Mouse (Mus musculus): ENCODE data around the gene Bach2. TPM values are rescaled to one million over a fixed set of nuclear protein-coding genes. Genes with fewer than 3 reads are reported as not detected.

Gene Bach2
- polyA plus RNA-seq, 1 experiment, result 0.11 TPM

GRCm38 (mm10) chr4:32351236-32351635 lies 112.6 kb downstream of the Bach2 start:
- H3K27me3 ChIP-seq (ENCODE audit: control insufficient read depth, insufficient read depth, insufficient read length), result no peaks in the 10 kb centered on the region
- no peak overlapping the region for H3K4me3 ChIP-seq (ENCODE audit: insufficient read depth, poor library complexity, severe bottlenecking)
- no peaks in the 10 kb centered on the region for H3K79me3 ChIP-seq (ENCODE audit: low read depth)
- TF ChIP-seq FOSL1 (IDR thresholded peaks at IDR 0.05; ENCODE audit: insufficient read depth, low read length, poor library complexity, severe bottlenecking) (no peak), USF1 (IDR thresholded peaks at IDR 0.05; ENCODE audit: low read depth) (no peak), MYOD1 (IDR thresholded peaks at IDR 0.05; ENCODE audit: control insufficient read depth, insufficient read length, low read depth) (no peak), CTCF (IDR thresholded peaks at IDR 0.05; ENCODE audit: control insufficient read depth, insufficient read depth, insufficient read length) (no peak), MYOG (IDR thresholded peaks at IDR 0.05; ENCODE audit: control insufficient read depth, extremely low read depth, insufficient read length) (no peak), MAX (IDR thresholded peaks at IDR 0.05) (no peak)
- no peak overlapping the region for H3ac ChIP-seq (ENCODE audit: control insufficient read depth, insufficient read length, low read depth)
- no peaks in the 10 kb centered on the region for H3K36me3 ChIP-seq (ENCODE audit: control insufficient read depth, insufficient read depth)
- no peaks in the 10 kb centered on the region for H3K79me2 ChIP-seq (ENCODE audit: control insufficient read depth, insufficient read depth)

- no peaks in the 10 kb centered on the region for H3K36me3 ChIP-seq (ENCODE audit: control insufficient read depth, insufficient read depth)
- no peaks in the 10 kb centered on the region for H3K79me3 ChIP-seq (ENCODE audit: low read depth)
- no peak overlapping the region for H3K4me3 ChIP-seq (ENCODE audit: insufficient read depth, poor library complexity, severe bottlenecking)
- H3ac ChIP-seq (ENCODE audit: control insufficient read depth, insufficient read length, low read depth), result no peak overlapping the region
- no peaks in the 10 kb centered on the region for H3K79me2 ChIP-seq (ENCODE audit: control insufficient read depth, insufficient read depth)
- H3K27me3 ChIP-seq (ENCODE audit: control insufficient read depth, insufficient read depth, insufficient read length), result no peaks in the 10 kb centered on the region
- no peak for TF ChIP-seq CTCF (IDR thresholded peaks at IDR 0.05; ENCODE audit: control insufficient read depth, insufficient read depth, insufficient read length)
- no peak for TF ChIP-seq MAX (IDR thresholded peaks at IDR 0.05)
- TF ChIP-seq MYOD1 (IDR thresholded peaks at IDR 0.05; ENCODE audit: control insufficient read depth, insufficient read length, low read depth), result no peak
- no peak for TF ChIP-seq MYOG (IDR thresholded peaks at IDR 0.05; ENCODE audit: control insufficient read depth, extremely low read depth, insufficient read length)
- TF ChIP-seq USF1 (IDR thresholded peaks at IDR 0.05; ENCODE audit: low read depth), result no peak
- no peak for TF ChIP-seq CEBPB (IDR thresholded peaks at IDR 0.05; ENCODE audit: low read depth)
- no peak for TF ChIP-seq FOSL1 (IDR thresholded peaks at IDR 0.05; ENCODE audit: insufficient read depth, low read length, poor library complexity, severe bottlenecking)
Measured at GRCm38 (mm10) chr4:32351661-32352246, 113.2 kb downstream of the Bach2 start.

- Histone ChIP-seq H3ac (ENCODE audit: control insufficient read depth, insufficient read length, low read depth) (no peak overlapping the region), H3K27me3 (ENCODE audit: control insufficient read depth, insufficient read depth, insufficient read length) (no peaks in the 10 kb centered on the region), H3K79me2 (ENCODE audit: control insufficient read depth, insufficient read depth) (no peaks in the 10 kb centered on the region), H3K4me3 (ENCODE audit: insufficient read depth, poor library complexity, severe bottlenecking) (no peak overlapping the region), H3K79me3 (ENCODE audit: low read depth) (no peaks in the 10 kb centered on the region), H3K36me3 (ENCODE audit: control insufficient read depth, insufficient read depth) (no peaks in the 10 kb centered on the region)
- TF ChIP-seq CEBPB (IDR thresholded peaks at IDR 0.05; ENCODE audit: low read depth), result no peak
- TF ChIP-seq USF1 (IDR thresholded peaks at IDR 0.05; ENCODE audit: low read depth), result no peak
- TF ChIP-seq CTCF (IDR thresholded peaks at IDR 0.05; ENCODE audit: control insufficient read depth, insufficient read depth, insufficient read length), result no peak
- TF ChIP-seq FOSL1 (IDR thresholded peaks at IDR 0.05; ENCODE audit: insufficient read depth, low read length, poor library complexity, severe bottlenecking), result no peak
- no peak for TF ChIP-seq MYOG (IDR thresholded peaks at IDR 0.05; ENCODE audit: control insufficient read depth, extremely low read depth, insufficient read length)
- TF ChIP-seq MYOD1 (IDR thresholded peaks at IDR 0.05; ENCODE audit: control insufficient read depth, insufficient read length, low read depth), result no peak
- TF ChIP-seq MAX (IDR thresholded peaks at IDR 0.05), result no peak
Measured at GRCm38 (mm10) chr4:32352442-32352841, 113.8 kb downstream of the Bach2 start.

GRCm38 (mm10) chr4:32352842-32353241 lies 114.2 kb downstream of the Bach2 start:
- H3K4me3 ChIP-seq (ENCODE audit: insufficient read depth, poor library complexity, severe bottlenecking), result no peak overlapping the region
- no peaks in the 10 kb centered on the region for H3K79me2 ChIP-seq (ENCODE audit: control insufficient read depth, insufficient read depth)
- no peaks in the 10 kb centered on the region for H3K36me3 ChIP-seq (ENCODE audit: control insufficient read depth, insufficient read depth)
- H3K27me3 ChIP-seq (ENCODE audit: control insufficient read depth, insufficient read depth, insufficient read length), result no peaks in the 10 kb centered on the region
- TF ChIP-seq CTCF (IDR thresholded peaks at IDR 0.05; ENCODE audit: control insufficient read depth, insufficient read depth, insufficient read length) (no peak), CEBPB (IDR thresholded peaks at IDR 0.05; ENCODE audit: low read depth) (no peak)
- no peaks in the 10 kb centered on the region for H3K79me3 ChIP-seq (ENCODE audit: low read depth)
- H3ac ChIP-seq (ENCODE audit: control insufficient read depth, insufficient read length, low read depth), result no peak overlapping the region

GRCm38 (mm10) chr4:32355935-32356617 lies 117.5 kb downstream of the Bach2 start:
- TF ChIP-seq MYOD1 (IDR thresholded peaks at IDR 0.05; ENCODE audit: control insufficient read depth, insufficient read length, low read depth), result no peak
- TF ChIP-seq USF1 (IDR thresholded peaks at IDR 0.05; ENCODE audit: low read depth), result no peak
- no peak for TF ChIP-seq CEBPB (IDR thresholded peaks at IDR 0.05; ENCODE audit: low read depth)
- no peak for TF ChIP-seq MAX (IDR thresholded peaks at IDR 0.05)
- TF ChIP-seq CTCF (IDR thresholded peaks at IDR 0.05; ENCODE audit: control insufficient read depth, insufficient read depth, insufficient read length), result no peak
- TF ChIP-seq FOSL1 (IDR thresholded peaks at IDR 0.05; ENCODE audit: insufficient read depth, low read length, poor library complexity, severe bottlenecking), result no peak
- TF ChIP-seq MYOG (IDR thresholded peaks at IDR 0.05; ENCODE audit: control insufficient read depth, extremely low read depth, insufficient read length), result no peak
- Histone ChIP-seq H3K36me3 (ENCODE audit: control insufficient read depth, insufficient read depth) (no peaks in the 10 kb centered on the region), H3K79me2 (ENCODE audit: control insufficient read depth, insufficient read depth) (no peaks in the 10 kb centered on the region), H3ac (ENCODE audit: control insufficient read depth, insufficient read length, low read depth) (no peak overlapping the region), H3K4me3 (ENCODE audit: insufficient read depth, poor library complexity, severe bottlenecking) (no peak overlapping the region), H3K79me3 (ENCODE audit: low read depth) (no peaks in the 10 kb centered on the region), H3K27me3 (ENCODE audit: control insufficient read depth, insufficient read depth, insufficient read length) (no peaks in the 10 kb centered on the region)

Data from C2C12 (cell line).